Mouse (Mus musculus) cerebellum, adult (tissue): Measurements from ENCODE around the gene Igf2r.
A peak's percentile ranks its signal among the peaks of the same experiment; 100 is the strongest.

Experiments
- ATAC-seq: cut with Nextera tagmentation; 2 replicates; pipeline ENCODE4 v1.9.2; 2017; ENCODE audit warnings: mild to moderate bottlenecking, moderate library complexity, mixed read lengths; ENCODE audit not compliant: insufficient number of reproducible peaks, low FRiP score, low TSS enrichment

Gene Igf2r

GRCm38 (mm10) chr17:12782861-12783847 is 13.7 kb upstream of the Igf2r start:
- no peak for ATAC-seq

- ATAC-seq = no peak
Measured at GRCm38 (mm10) chr17:12781101-12781500, 11.6 kb upstream of the Igf2r start.

GRCm38 (mm10) chr17:12780125-12780524 is 10.7 kb upstream of the Igf2r start:
- ATAC-seq = no peak

- no peak for ATAC-seq
Measured at GRCm38 (mm10) chr17:12779442-12779841, 10.0 kb upstream of the Igf2r start.

- no peak for ATAC-seq
Measured at GRCm38 (mm10) chr17:12773956-12774355, 4.5 kb upstream of the Igf2r start.

GRCm38 (mm10) chr17:12770500-12770899 is 1.0 kb upstream of the Igf2r start:
- no peak for ATAC-seq

GRCm38 (mm10) chr17:12768415-12769379 is 767 bp downstream of the Igf2r start:
- peak; percentile 15; the same call in 1 of the 2 replicates for ATAC-seq

GRCm38 (mm10) chr17:12767294-12767852 is 2.1 kb downstream of the Igf2r start:
- ATAC-seq = no peak

- no peak for ATAC-seq
Measured at GRCm38 (mm10) chr17:12763412-12763811, 6.1 kb downstream of the Igf2r start.

GRCm38 (mm10) chr17:12760355-12761146 is 8.9 kb downstream of the Igf2r start:
- ATAC-seq = no peak

- no peak for ATAC-seq
Measured at GRCm38 (mm10) chr17:12759646-12760074, 9.8 kb downstream of the Igf2r start.

- ATAC-seq = no peak
Measured at GRCm38 (mm10) chr17:12758701-12759455, 10.6 kb downstream of the Igf2r start.

GRCm38 (mm10) chr17:12757990-12758389 is 11.5 kb downstream of the Igf2r start:
- peak; percentile 80 for ATAC-seq

- ATAC-seq = no peak
Measured at GRCm38 (mm10) chr17:12757161-12757560, 12.3 kb downstream of the Igf2r start.

- no peak for ATAC-seq
Measured at GRCm38 (mm10) chr17:12755951-12756350, 13.5 kb downstream of the Igf2r start.

GRCm38 (mm10) chr17:12755146-12755545 is 14.3 kb downstream of the Igf2r start:
- ATAC-seq = no peak

GRCm38 (mm10) chr17:12754243-12755007 is 15.0 kb downstream of the Igf2r start:
- no peak for ATAC-seq

GRCm38 (mm10) chr17:12753050-12753449 is 16.4 kb downstream of the Igf2r start:
- ATAC-seq = no peak
